Mouse (Mus musculus) v-Abl transformed pro-B cells (cell line): ENCODE data around the gene Cdc42bpb.

Experiments used
- in situ Hi-C, 2 experiments: fragments of 400-800 bp; cut with MboI; formaldehyde crosslinking; loops; one replicate each; pipeline ENCODE4 v1.15.1; 2025; ENCODE audit not compliant: unreplicated experiment in 2 of 2

The Cdc42bpb gene

DNA sequence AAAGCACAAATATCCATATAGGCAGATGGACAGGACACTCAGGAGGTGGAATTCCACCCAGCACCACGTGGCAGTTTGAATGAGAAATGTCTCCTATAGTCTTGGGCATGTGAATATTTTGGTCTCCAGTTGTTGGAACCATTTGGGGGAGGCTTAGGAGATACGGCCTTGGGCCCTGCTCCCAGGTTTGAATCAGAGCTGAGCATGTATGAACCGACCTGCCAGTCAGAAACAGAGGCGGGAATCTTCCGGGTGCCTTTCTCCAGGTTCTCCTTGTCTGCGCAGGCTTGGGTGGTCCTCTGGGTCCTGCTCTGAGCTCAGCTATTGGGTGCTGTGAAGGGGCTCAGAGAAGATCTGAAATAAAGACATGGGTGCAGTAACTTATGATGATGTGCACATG is 16.5 kb upstream of the Cdc42bpb start:
- in situ Hi-C loops, result no loop called here

GRCm38 (mm10) chr12:111387146-111387545 is 9.6 kb upstream of the Cdc42bpb start:
- in situ Hi-C loops, result no loop called here

DNA sequence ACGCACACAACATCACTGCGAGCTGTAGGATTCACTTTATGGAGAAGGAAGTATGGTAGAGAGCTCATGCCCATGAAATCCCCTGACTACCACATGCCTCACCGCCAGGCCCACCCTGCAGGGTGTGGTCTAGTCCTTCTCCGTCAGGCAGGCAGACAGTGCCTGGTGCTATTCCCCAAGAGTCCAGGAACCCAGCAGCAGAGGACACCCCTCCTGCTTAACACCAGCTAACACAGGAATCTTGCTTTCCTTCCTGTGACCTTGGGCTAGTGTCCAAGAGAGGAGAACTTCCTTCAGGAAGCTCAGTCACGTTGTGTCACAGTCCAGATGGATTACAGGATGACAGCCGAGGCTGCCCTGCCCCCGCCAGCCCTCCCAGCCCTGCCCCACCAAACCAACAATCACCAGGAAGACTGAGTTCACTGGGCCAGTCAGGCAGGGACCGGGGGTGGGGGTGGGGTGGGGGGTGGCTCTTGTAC is 9.2 kb upstream of the Cdc42bpb start:
- in situ Hi-C loops, result no loop called here

DNA sequence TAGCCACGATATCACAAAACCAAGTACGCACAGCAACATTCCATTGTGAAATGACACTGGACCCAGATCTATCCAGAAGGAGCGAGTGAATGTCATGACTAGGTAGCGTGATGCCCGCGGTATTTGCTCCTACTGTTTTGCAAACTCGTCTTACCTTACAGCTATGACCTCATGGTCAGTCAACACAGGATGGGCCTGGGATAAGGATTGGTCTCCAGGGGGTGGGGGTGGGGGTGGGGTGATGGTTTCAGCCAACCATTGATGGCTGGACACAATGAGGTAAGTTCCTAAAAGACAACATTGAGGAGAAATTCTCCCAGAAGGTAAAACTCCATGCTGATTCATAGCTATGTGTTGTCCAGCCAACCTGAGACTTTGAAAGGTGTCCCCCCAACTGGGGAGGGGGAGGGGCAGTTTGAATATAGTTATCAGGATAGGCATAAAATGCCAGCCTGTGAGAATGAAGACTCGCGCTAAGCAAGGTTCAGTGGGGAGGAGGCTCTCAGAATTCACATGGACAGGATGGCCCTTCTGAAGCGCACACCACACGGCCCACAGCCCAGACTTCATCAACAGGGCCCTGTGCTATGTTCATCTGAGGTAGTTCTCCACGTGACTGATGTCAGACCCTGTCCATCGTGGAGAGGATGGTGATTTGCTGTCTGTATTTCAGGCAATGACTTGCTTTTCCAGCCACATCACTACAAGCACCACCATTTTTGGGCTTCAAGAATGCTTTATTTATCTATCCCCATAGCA is 8.5 kb upstream of the Cdc42bpb start:
- in situ Hi-C loops, result no loop called here

- in situ Hi-C loops, result no loop called here
Observed at GRCm38 (mm10) chr12:111378812-111379211, 1.3 kb upstream of the Cdc42bpb start.

GRCm38 (mm10) chr12:111377986-111378490 is 520 bp upstream of the Cdc42bpb start:
- in situ Hi-C loops, result no loop called here

GRCm38 (mm10) chr12:111376826-111377331 is 639 bp downstream of the Cdc42bpb start:
- in situ Hi-C loops, result no loop called here

DNA sequence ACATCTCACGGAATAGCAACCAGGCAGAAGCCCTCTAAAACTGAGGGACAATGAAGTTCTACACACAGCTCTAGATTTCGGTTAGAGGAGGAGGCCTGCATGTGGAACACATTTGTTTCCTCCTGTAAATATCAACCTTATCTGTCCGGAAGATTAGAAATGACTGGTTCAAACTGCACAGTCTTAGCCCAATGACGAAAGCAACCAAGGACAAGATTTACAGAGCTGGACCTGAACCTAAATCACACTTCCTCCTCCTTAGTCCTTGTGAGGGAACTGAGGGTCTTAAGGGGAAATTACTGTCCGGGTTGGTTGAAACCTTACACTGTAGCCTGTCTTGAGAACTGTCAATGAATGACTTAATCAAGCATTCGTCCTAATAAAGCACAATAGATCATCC is 1.5 kb downstream of the Cdc42bpb start:
- in situ Hi-C loops, result no loop called here

DNA sequence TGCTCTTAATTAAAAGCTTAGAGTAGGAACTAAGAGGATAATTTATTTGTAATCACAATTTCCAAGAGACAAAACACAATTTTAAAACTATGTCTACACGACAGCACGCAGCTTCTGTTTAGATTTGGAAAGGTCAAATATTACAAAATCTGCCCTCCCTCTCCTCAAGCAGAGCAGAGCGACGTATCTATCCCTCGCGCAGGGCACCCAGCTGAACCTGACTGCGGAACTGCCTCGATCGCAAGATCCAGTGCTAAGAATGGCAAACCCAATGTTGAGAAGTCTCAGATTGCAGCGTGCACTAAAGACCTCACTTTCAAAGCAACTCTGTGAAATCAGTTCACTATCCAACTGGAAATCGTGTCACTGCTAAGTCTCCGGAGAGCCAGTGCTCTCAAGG is 2.0 kb downstream of the Cdc42bpb start:
- in situ Hi-C loops, result no loop called here

GRCm38 (mm10) chr12:111374727-111375126 is 2.8 kb downstream of the Cdc42bpb start:
- in situ Hi-C loops, result no loop called here

DNA sequence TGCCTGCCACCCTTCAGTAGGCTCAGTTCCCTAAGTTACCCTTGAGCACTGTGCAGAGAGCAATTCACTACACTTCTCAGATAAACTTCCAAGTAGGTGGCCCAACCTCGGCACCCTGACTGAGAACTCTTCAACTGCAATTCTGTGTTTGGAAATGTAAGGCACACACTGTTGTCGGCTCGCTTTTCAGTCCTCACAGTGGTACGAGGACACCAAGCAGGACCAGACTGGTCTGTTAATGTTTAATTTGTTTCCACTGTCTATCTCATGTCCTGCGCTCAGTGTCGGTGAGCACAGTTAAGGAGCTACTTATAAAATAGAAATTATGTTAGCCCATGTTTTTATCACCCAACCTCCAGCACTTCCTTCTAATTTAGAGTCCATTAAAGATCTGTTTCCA is 4.1 kb downstream of the Cdc42bpb start:
- in situ Hi-C loops, result no loop called here

- in situ Hi-C loops, result no loop called here
Observed at GRCm38 (mm10) chr12:111371905-111372304, 5.6 kb downstream of the Cdc42bpb start.

DNA sequence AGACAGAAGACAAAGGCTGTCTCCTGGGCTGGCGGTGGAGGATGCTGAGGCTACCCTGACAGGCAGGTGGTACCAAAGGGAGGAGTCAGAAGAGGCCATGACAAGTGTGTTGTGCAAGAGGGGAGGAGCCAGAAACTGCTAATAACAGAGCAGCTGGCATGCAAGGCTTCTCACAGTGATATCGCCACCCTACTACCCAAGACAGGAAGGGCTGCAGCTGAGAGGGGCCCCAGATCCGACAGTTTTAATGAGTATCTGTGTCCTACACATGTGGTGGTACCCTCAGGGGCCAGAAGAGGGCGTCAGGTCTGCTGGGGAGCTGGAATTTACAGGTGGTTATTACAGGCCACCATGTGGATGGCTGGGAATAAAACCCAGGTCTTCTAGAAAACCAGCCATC is 7.3 kb downstream of the Cdc42bpb start:
- in situ Hi-C loops, result no loop called here

GRCm38 (mm10) chr12:111367065-111367464 is 10.5 kb downstream of the Cdc42bpb start:
- in situ Hi-C loops, result no loop called here

DNA sequence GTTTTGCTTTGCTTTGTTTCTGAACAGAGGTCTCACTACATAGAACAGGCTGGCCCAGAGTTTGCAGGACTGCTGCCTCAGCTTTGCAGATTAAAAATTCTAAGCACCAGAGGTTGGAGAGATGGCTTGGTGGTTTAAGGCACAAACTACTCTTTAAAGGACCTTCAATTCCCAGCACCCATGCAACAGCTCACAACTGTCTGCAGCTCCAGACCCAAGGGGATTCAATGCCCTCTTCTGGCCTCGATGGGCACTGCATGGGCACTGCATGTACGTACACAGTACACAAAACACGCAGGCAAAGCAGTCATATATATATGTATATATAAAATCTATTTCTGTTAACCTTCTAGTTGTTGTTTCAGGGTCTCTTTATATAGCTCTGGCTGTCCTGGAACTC is 13.3 kb downstream of the Cdc42bpb start:
- in situ Hi-C loops, result no loop called here

- in situ Hi-C loops, result no loop called here
Observed at GRCm38 (mm10) chr12:111361319-111362098, 16.0 kb downstream of the Cdc42bpb start.

DNA sequence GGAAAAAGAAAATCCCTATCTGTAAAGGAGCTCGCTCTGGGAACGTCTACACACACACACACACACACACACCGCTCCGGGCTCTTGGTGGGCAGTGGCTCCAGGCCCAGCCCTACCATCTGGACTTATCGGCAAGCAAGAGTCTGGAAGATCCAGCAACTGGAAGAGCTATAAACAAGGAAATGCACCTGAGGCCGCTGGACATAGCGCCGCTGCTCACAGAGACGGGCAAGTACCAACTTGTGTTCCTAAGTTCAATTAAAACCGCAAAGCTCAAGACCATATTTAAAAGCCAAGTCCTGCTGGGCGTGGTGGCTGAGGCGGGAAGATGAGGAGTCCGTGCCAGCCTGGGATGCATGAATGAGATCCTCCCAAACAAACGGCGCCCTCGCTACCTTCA is 16.8 kb downstream of the Cdc42bpb start:
- in situ Hi-C loops, result no loop called here

GRCm38 (mm10) chr12:111356216-111356615 is 21.3 kb downstream of the Cdc42bpb start:
- in situ Hi-C loops, result no loop called here

DNA sequence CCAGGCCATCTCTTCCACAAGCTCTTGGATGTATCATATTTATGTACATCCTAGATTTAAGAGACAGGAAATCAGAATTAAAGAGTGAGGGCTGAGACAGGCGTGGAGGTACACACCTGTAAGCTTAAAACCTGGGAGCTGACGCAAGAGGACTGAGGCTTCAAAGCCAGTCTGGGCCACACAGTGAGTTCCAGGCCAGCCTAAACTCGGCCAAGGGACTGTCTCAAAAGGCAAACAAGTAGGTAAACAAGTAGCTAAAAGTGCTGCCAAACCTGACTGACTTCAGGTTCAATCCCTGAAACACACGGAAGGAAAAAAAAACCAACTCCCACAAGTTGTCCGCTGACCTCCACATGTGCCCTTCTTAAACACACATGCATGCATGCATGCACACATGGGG is 23.4 kb downstream of the Cdc42bpb start:
- in situ Hi-C loops, result no loop called here

DNA sequence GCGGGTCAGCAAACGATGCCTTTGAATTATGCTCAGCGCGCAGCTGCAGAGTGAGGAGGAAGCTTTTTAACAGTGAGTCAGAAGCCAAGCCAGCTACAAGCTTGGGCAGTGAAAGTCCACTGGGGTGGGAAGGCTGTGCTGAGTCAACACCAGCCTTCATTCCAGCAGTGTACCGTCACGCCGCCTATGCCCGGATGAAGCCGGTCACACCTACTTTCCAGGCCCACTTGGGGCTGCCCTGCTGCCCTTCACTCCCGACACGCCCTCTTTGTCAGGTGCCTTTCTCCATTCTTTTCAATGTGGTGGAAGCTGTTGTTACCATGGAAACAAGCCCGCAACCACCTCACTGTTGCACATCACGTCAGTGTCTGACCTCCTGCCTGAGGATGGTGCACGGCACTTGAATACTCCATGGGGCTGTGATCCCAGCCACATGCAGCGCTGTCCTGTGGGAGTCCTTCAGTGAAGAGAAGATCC is 24.0 kb downstream of the Cdc42bpb start:
- in situ Hi-C loops, result no loop called here

DNA sequence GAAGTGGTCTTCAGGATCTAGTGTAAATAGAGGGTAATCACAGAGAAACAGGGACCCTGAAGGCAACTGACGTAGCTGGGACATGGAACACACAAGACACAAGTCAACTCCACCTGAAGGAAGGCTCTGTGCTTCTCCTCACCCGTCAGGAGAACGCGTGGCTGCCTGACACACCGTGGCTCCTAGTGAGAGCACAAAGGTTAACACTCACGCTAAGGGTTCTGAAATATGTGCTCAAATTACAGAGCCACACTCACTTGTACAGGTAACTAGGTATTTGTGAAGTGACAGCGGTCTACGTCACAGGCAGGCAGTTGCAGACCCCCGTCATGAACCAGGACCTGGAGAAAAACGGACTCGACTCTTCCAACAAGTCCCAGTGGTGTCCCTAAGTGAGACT is 24.5 kb downstream of the Cdc42bpb start:
- in situ Hi-C loops, result no loop called here
